Mouse (Mus musculus) hindbrain, embryonic 11.5 days (tissue): Measurements from ENCODE around the gene Morc4. TPM values are rescaled to one million over a fixed set of nuclear protein-coding genes. Genes with fewer than 3 reads are reported as not detected.

Source experiments
- ATAC-seq: fragments of 200-750 bp; cut with Nextera tagmentation; 2 replicates; pipeline ENCODE4 v1.8.0; 2017; ENCODE audit warnings: mild to moderate bottlenecking, moderate TSS enrichment, moderate library complexity; ENCODE audit not compliant: low FRiP score
- DNase-seq: peaks from one replicate; pipeline ENCODE4 v3.0.0-alpha.2; 2015; ENCODE audit warnings: low spot score
- H3K27ac ChIP-seq: fragments of 300-500 bp; sonication (generic); 2 replicates; pipeline ENCODE4 v1.5.1; 2014; ENCODE audit warnings: mild to moderate bottlenecking, low read depth, low read length
- H3K27me3 ChIP-seq: fragments of 300-500 bp; sonication (generic); 2 replicates; pipeline ENCODE4 v1.6.1; 2014; ENCODE audit warnings: mild to moderate bottlenecking, low read length, moderate library complexity, mixed read lengths; ENCODE audit not compliant: control insufficient read depth, insufficient read depth
- H3K36me3 ChIP-seq: fragments of 300-500 bp; sonication (generic); 2 replicates; pipeline ENCODE4 v1.6.1; 2014; ENCODE audit warnings: mild to moderate bottlenecking, low read length, moderate library complexity, mixed read lengths; ENCODE audit not compliant: control insufficient read depth, insufficient read depth
- H3K4me1 ChIP-seq: fragments of 300-500 bp; sonication (generic); replicated peaks from 2 replicates; pipeline ENCODE4 v1.6.1; 2014; ENCODE audit warnings: low read length, mixed read lengths; ENCODE audit not compliant: control insufficient read depth, insufficient read depth
- H3K4me2 ChIP-seq: fragments of 300-500 bp; sonication (generic); replicated peaks from 2 replicates; pipeline ENCODE4 v1.6.1; 2014; ENCODE audit warnings: mild to moderate bottlenecking, low read depth, low read length
- H3K4me3 ChIP-seq: fragments of 300-500 bp; sonication (generic); 2 replicates; pipeline ENCODE4 v1.5.1; 2014; ENCODE audit warnings: low read depth, low read length
- H3K9ac ChIP-seq: fragments of 300-500 bp; sonication (generic); 2 replicates; pipeline ENCODE4 v1.6.1; 2014; ENCODE audit warnings: low read depth, low read length
- H3K9me3 ChIP-seq: fragments of 300-500 bp; sonication (generic); 2 replicates; pipeline ENCODE4 v1.6.1; 2016; ENCODE audit warnings: low read length; ENCODE audit not compliant: control insufficient read depth
- WGBS: fragments of 180-500 bp; shearing (Covaris S2); extraction: QIAGEN DNeasy Blood & Tissue Kit; methylation state at CpG from one replicate; pipeline ENCODE4 v1.1.7; 2014; 5-methylcytosine and 5-hydroxymethylcytosine counted together
- polyA plus RNA-seq: library from polyadenylated mRNA; unstranded; fragments of >200 nt; fragmentation: Nextera tagmentation; extraction: Ambion mirVana; gene quantifications from 2 replicates; pipeline ENCODE4 v1.2.1, GENCODE M21; 2014

Morc4 gene
- polyA plus RNA-seq, 1 experiment from 2014 or later, result 9.4 TPM

DNA sequence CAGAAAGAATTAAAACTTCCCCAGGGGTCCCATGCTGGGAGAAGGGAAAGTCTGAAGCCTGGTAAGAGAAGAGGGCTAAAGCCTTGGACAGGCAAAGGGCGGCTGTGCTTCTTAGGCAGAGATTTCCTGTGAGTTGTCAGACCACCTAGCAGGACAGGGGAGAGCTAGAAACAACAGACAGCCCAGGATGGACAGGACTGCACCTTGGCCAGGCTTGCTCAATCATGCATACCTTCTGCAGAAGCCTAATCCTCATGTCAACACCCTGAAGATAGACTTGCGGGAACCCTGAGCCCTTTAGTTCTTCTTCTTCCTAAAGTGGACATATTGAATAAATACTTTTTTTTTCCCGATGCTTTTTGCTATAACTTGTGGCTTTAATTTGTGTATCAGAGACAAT lies 71.5 kb downstream of the Morc4 start:
- Histone ChIP-seq H3K4me1 (no peaks in the 10 kb centered on the region), H3K27ac (no peak overlapping the region), H3K4me2 (no peak overlapping the region), H3K4me3 (no peak overlapping the region), H3K27me3 (no peaks in the 10 kb centered on the region; the same call in 1 of the 2 replicates), H3K9me3 (no peaks in the 10 kb centered on the region), H3K9ac (no peak overlapping the region), H3K36me3 (no peaks in the 10 kb centered on the region)
- ATAC-seq (no peak), DNase-seq (no peak)
- WGBS, result 82% methylated on average over 3 of the region's 3 CpGs

GRCm38 (mm10) chrX:139797875-139798274 lies 73.6 kb downstream of the Morc4 start:
- WGBS, result 85% methylated on average over 9 of the region's 9 CpGs
- H3K36me3 ChIP-seq, result no peaks in the 10 kb centered on the region
- H3K4me3 ChIP-seq, result no peak overlapping the region
- H3K27ac ChIP-seq, result no peak overlapping the region
- ATAC-seq (no peak), DNase-seq (no peak)
- no peaks in the 10 kb centered on the region for H3K9me3 ChIP-seq
- H3K9ac ChIP-seq, result no peak overlapping the region
- H3K27me3 ChIP-seq, result no peaks in the 10 kb centered on the region; the same call in 1 of the 2 replicates
- no peaks in the 10 kb centered on the region for H3K4me1 ChIP-seq
- H3K4me2 ChIP-seq, result no peak overlapping the region

- H3K9me3 ChIP-seq, result no peaks in the 10 kb centered on the region
- H3K9ac ChIP-seq, result no peak overlapping the region
- no peak overlapping the region for H3K4me3 ChIP-seq
- 94% methylated on average over 6 of the region's 6 CpGs for WGBS
- ATAC-seq (no peak), DNase-seq (no peak)
- H3K36me3 ChIP-seq, result no peaks in the 10 kb centered on the region
- H3K4me1 ChIP-seq, result no peaks in the 10 kb centered on the region
- H3K4me2 ChIP-seq, result no peak overlapping the region
- no peak overlapping the region for H3K27ac ChIP-seq
- no peaks in the 10 kb centered on the region; the same call in 1 of the 2 replicates for H3K27me3 ChIP-seq
Measured at GRCm38 (mm10) chrX:139796037-139796436, 75.4 kb downstream of the Morc4 start.

GRCm38 (mm10) chrX:139794072-139794845 lies 77.2 kb downstream of the Morc4 start:
- no peak for DNase-seq
- Histone ChIP-seq H3K4me2 (no peak overlapping the region), H3K4me3 (no peak overlapping the region), H3K36me3 (no peaks in the 10 kb centered on the region), H3K9ac (no peak overlapping the region), H3K27ac (no peak overlapping the region), H3K27me3 (no peaks in the 10 kb centered on the region), H3K9me3 (no peaks in the 10 kb centered on the region), H3K4me1 (no peaks in the 10 kb centered on the region)
- no peak for ATAC-seq
- 85% methylated on average over 7 of the region's 7 CpGs for WGBS

GRCm38 (mm10) chrX:139785764-139786163 lies 85.7 kb downstream of the Morc4 start:
- ATAC-seq (no peak), DNase-seq (no peak)
- Histone ChIP-seq H3K9ac (no peak overlapping the region), H3K27ac (no peak overlapping the region), H3K27me3 (0 out of 2 replicates have a peak, but pooled peaks cover 2% of the 10 kb centered on the region), H3K4me1 (0 out of 2 replicates have a peak, but pooled peaks cover 2% of the 10 kb centered on the region), H3K4me3 (no peak overlapping the region), H3K9me3 (no peaks in the 10 kb centered on the region), H3K36me3 (no peaks in the 10 kb centered on the region), H3K4me2 (no peak overlapping the region)
- WGBS, result 59% methylated on average over 1 of the region's 1 CpGs

DNA sequence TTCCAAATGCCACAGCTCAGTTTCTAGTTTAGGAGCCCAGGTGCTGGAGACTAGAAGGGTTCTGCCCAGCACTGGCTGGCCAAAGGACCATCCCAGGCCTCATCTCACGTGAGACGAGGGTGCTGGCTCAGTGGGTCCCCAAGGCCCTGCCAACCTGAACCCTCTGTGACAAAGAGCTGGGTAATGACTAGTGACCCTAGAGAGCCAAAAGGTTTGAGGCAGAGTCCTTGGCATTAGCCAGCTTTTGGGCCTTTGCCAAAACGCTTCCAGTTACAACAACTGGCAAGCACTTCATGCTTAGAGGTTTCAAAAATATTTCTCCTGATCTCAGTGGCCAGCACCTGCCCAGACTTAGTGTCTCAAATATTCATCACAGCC lies 88.4 kb downstream of the Morc4 start:
- no peak for ATAC-seq
- H3K9ac ChIP-seq, result no peak overlapping the region
- no peak overlapping the region for H3K4me3 ChIP-seq
- DNase-seq, result no peak
- H3K36me3 ChIP-seq, result no peaks in the 10 kb centered on the region
- 0 out of 2 replicates have a peak, but pooled peaks cover 2% of the 10 kb centered on the region for H3K4me1 ChIP-seq
- peaks cover 2% of the 10 kb centered on the region; the same call in 1 of the 2 replicates for H3K27me3 ChIP-seq
- H3K27ac ChIP-seq, result no peak overlapping the region
- no peak overlapping the region for H3K4me2 ChIP-seq
- H3K9me3 ChIP-seq, result no peaks in the 10 kb centered on the region
- 36% methylated on average over 3 of the region's 3 CpGs for WGBS

GRCm38 (mm10) chrX:139782278-139783044 lies 89.0 kb downstream of the Morc4 start, which contains the start of gene Ripply1:
Ripply1 (minus strand) TSS chrX:139782353.
- Histone ChIP-seq H3K4me2 (no peak within 1 kb of the TSS), H3K4me1 (0 out of 2 replicates have a peak, but pooled peaks cover 2% of the 10 kb centered on the region), H3K9me3 (no peaks in the 10 kb centered on the region), H3K27me3 (peaks cover 2% of the 10 kb centered on the region; the same call in 1 of the 2 replicates), H3K4me3 (no peak within 1 kb of the TSS), H3K27ac (no peak within 1 kb of the TSS), H3K9ac (no peak within 1 kb of the TSS), H3K36me3 (no peaks in the 10 kb centered on the region)
- peak; percentile 60; the same call in 1 of the 2 replicates for ATAC-seq
- peak; percentile 4 for DNase-seq
- WGBS, result 28% methylated on average over 6 of the region's 6 CpGs

- no peak overlapping the region for H3K27ac ChIP-seq
- no peak for DNase-seq
- no peak for ATAC-seq
- H3K4me2 ChIP-seq, result no peak overlapping the region
- H3K9me3 ChIP-seq, result no peaks in the 10 kb centered on the region
- WGBS, result 69% methylated on average over 4 of the region's 4 CpGs
- no peaks in the 10 kb centered on the region for H3K36me3 ChIP-seq
- no peak overlapping the region for H3K9ac ChIP-seq
- no peak overlapping the region for H3K4me3 ChIP-seq
- peaks cover 2% of the 10 kb centered on the region; the same call in 1 of the 2 replicates for H3K27me3 ChIP-seq
- 0 out of 2 replicates have a peak, but pooled peaks cover 2% of the 10 kb centered on the region for H3K4me1 ChIP-seq
Measured at GRCm38 (mm10) chrX:139781563-139781962, 89.9 kb downstream of the Morc4 start.
